Mouse (Mus musculus): Measurements from ENCODE around the gene Cpne9.

GRCm38 (mm10) chr6:113306986-113307349 is 24.9 kb downstream of the Cpne9 start, which contains the start of gene Brpf1:
- no peak for TF ChIP-seq CTCF (IDR thresholded peaks at IDR 0.05; ENCODE audit: low read depth)
- peak; percentile 81; the same call in 1 of the 2 replicates for TF ChIP-seq EP300 (IDR thresholded peaks at IDR 0.05; ENCODE audit: low read depth)

Measured in liver, postnatal 0 days (tissue).